Mouse (Mus musculus) embryonic fibroblast, embryonic 13.5 days (primary cell): ENCODE data around the gene Hs3st4.

ENCODE experiments used
- CTCF ChIP-seq: IDR thresholded peaks from 2 replicates; pipeline ENCODE4 v1.5.1; 2011; ENCODE audit warnings: mild to moderate bottlenecking, control low read depth, low read length, moderate library complexity, borderline replicate concordance; ENCODE audit not compliant: insufficient read depth
- POLR2A ChIP-seq: IDR thresholded peaks from 2 replicates; pipeline ENCODE4 v1.6.1; 2011; ENCODE audit warnings: low read depth, mild to moderate bottlenecking, control low read depth, low read length, moderate library complexity

DNA sequence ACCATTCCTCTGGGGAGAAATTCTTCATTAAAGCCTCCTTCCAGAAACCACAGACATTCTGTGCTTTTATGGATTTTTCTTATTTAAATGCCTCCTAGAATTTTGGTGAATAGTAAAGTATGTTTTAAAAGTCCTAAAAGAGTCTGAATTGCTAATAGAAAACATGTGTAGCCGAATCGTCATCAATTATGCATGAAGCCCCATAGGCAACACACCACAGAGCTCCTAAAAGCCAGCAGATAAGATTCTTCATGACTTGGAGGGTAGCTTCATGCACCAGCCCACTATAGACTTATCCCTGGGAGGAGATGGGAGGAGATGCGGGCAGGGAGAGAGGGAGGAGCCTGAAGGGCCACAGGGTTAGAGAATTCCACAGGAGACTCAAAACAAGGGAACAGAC, 358.8 kb downstream of the Hs3st4 start:
- no peak for TF ChIP-seq POLR2A
- no peak for TF ChIP-seq CTCF
